In the genomic region with DNA sequence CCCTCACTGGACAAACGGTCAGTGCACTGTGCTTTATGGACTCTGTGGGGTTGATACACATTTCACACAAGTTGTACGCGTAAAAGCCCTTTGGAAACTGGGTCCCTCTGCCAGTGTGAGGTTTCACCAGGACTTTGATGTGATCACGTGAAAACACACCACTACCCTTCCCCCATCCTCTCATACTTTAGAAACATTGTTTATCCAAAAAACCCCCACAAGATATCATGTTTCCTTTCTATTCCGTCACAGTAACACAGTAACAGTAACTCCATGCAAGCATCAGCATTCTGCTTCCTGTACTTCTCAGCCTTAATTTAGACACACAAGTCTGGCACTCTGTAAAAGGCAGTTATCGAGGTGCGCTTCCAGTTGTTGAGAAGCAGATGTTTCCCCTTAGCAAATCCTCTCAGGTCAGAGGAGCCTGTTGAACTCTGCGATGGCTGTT, we compare ENCODE assay signal across 13 mouse cellular contexts. TPM values are rescaled to one million over a fixed set of nuclear protein-coding genes. Genes with fewer than 3 reads are reported as not detected.
A peak's percentile ranks its signal among the peaks of the same experiment; 100 is the strongest.
DNase-seq lines count a peak whose midpoint lies in the region; ATAC-seq lines count a peak whose summit lies in the region.
"Had no signal": no experiment of that assay in that cellular context is flagged by ENCODE, and none has a peak within 500 bp of the region (broad histone marks: within the 10 kb centered on the region; RNA-seq: fewer than 3 reads in every experiment).

No protein-coding gene starts in this region.

- 53% methylated on average over 8 of the region's 8 CpGs for WGBS in intestine, embryonic 14.5 days
- 53% methylated on average over 8 of the region's 8 CpGs for WGBS in intestine, embryonic 16.5 days
- 87% methylated on average over 8 of the region's 8 CpGs for WGBS in midbrain, embryonic 16.5 days

- no peak overlapping the region for H3K4me2 ChIP-seq in intestine, embryonic 14.5 days (ENCODE audit: low read length)
- H3K4me2 ChIP-seq in intestine, embryonic 16.5 days (ENCODE audit: low read depth, low read length): no peak overlapping the region
- no peak overlapping the region for H3K4me2 ChIP-seq in midbrain, embryonic 16.5 days (ENCODE audit: low read length)
- H3K4me2 ChIP-seq: liver, embryonic 15.5 days; neural tube, embryonic 12.5 days had no signal

- H3K4me1 ChIP-seq in intestine, embryonic 14.5 days (replicated peaks; ENCODE audit: control insufficient read depth, insufficient read depth, low read length): peaks cover 9% of the 10 kb centered on the region
- no peaks in the 10 kb centered on the region for H3K4me1 ChIP-seq in intestine, embryonic 16.5 days (ENCODE audit: control insufficient read depth, insufficient read depth, low read length)
- H3K4me1 ChIP-seq in midbrain, embryonic 16.5 days (ENCODE audit: control insufficient read depth, insufficient read depth, low read length): no peaks in the 10 kb centered on the region
- H3K4me1 ChIP-seq: neural tube, embryonic 12.5 days had no signal

- H3K9me3 ChIP-seq in intestine, embryonic 14.5 days (ENCODE audit: control insufficient read depth, low read length): no peaks in the 10 kb centered on the region
- H3K9me3 ChIP-seq in intestine, embryonic 16.5 days (ENCODE audit: control insufficient read depth, low read length): no peaks in the 10 kb centered on the region
- H3K9me3 ChIP-seq in midbrain, embryonic 16.5 days (replicated peaks; ENCODE audit: control insufficient read depth, low read length, poor library complexity, severe bottlenecking): no peaks in the 10 kb centered on the region
- H3K9me3 ChIP-seq: liver, embryonic 15.5 days; neural tube, embryonic 12.5 days had no signal

- DNase-seq in intestine, embryonic 14.5 days (ENCODE audit: low spot score): no peak
- DNase-seq in NIH3T3 (ENCODE audit: low read depth): peak; percentile 41
- DNase-seq in kidney, adult 9 months: peak; percentile 82
- peak; percentile 44 for DNase-seq in splenic B cell, adult 2 months (ENCODE audit: low read depth, low spot score)
- DNase-seq in cerebellum, postnatal 14 days: no peak
- no peak for DNase-seq in adrenal gland, adult 18-20 months (ENCODE audit: low spot score in 2 of 2)
- DNase-seq: adrenal gland, postnatal 14 days; gastrocnemius, postnatal 25 days had no signal

- no peak for ATAC-seq in intestine, embryonic 14.5 days (replicated peaks; ENCODE audit: low FRiP score, low TSS enrichment, low read depth)
- ATAC-seq in intestine, embryonic 16.5 days: no peak
- no peak for ATAC-seq in midbrain, embryonic 16.5 days

- H3K27ac ChIP-seq in intestine, embryonic 14.5 days (ENCODE audit: low read depth): 0 out of 2 replicates have a peak overlapping the region, but pooled peaks have one; percentile 11
- no peak overlapping the region for H3K27ac ChIP-seq in intestine, embryonic 16.5 days (ENCODE audit: low read length)
- no peak overlapping the region for H3K27ac ChIP-seq in midbrain, embryonic 16.5 days (ENCODE audit: low read length)
- H3K27ac ChIP-seq: liver, embryonic 15.5 days; neural tube, embryonic 12.5 days had no signal

- H3K36me3 ChIP-seq in intestine, embryonic 14.5 days (ENCODE audit: control insufficient read depth, insufficient read depth, low read length): no peaks in the 10 kb centered on the region
- no peaks in the 10 kb centered on the region for H3K36me3 ChIP-seq in intestine, embryonic 16.5 days (ENCODE audit: control insufficient read depth, insufficient read depth, low read length)
- H3K36me3 ChIP-seq in splenic B cell, adult 2 months (ENCODE audit: control insufficient read depth, insufficient read depth, low read length, poor library complexity, severe bottlenecking): no peaks in the 10 kb centered on the region
- H3K36me3 ChIP-seq in midbrain, embryonic 16.5 days (ENCODE audit: control insufficient read depth, insufficient read depth, low read length): no peaks in the 10 kb centered on the region
- H3K36me3 ChIP-seq: liver, embryonic 15.5 days; neural tube, embryonic 12.5 days had no signal

- H3K9ac ChIP-seq in intestine, embryonic 14.5 days (ENCODE audit: low read length): no peak overlapping the region
- no peak overlapping the region for H3K9ac ChIP-seq in intestine, embryonic 16.5 days (ENCODE audit: low read depth, low read length)
- H3K9ac ChIP-seq in midbrain, embryonic 16.5 days (ENCODE audit: low read depth, low read length): no peak overlapping the region
- H3K9ac ChIP-seq: liver, embryonic 15.5 days; neural tube, embryonic 12.5 days had no signal

- no peak overlapping the region for H3K4me3 ChIP-seq in intestine, embryonic 14.5 days (ENCODE audit: low read depth, low read length)
- H3K4me3 ChIP-seq in intestine, embryonic 16.5 days (ENCODE audit: low read length): no peak overlapping the region
- H3K4me3 ChIP-seq in midbrain, embryonic 16.5 days (ENCODE audit: low read depth, low read length): no peak overlapping the region
- H3K4me3 ChIP-seq: liver, embryonic 15.5 days; neural tube, embryonic 12.5 days had no signal

- H3K27me3 ChIP-seq in intestine, embryonic 14.5 days (replicated peaks; ENCODE audit: control insufficient read depth, insufficient read depth, low read length): no peaks in the 10 kb centered on the region
- no peaks in the 10 kb centered on the region for H3K27me3 ChIP-seq in intestine, embryonic 16.5 days (replicated peaks; ENCODE audit: control insufficient read depth, insufficient read depth, low read length)
- no peaks in the 10 kb centered on the region for H3K27me3 ChIP-seq in splenic B cell, adult 2 months (ENCODE audit: control insufficient read depth, insufficient read depth, low read length, poor library complexity, severe bottlenecking)
- no peaks in the 10 kb centered on the region for H3K27me3 ChIP-seq in midbrain, embryonic 16.5 days (ENCODE audit: control insufficient read depth, insufficient read depth, low read depth, low read length)
- H3K27me3 ChIP-seq: liver, embryonic 15.5 days; neural tube, embryonic 12.5 days had no signal

RNA-seq across cellular contexts. Expression of a gene that starts 12.2 kb away (rescaled TPM):
- 0.12 and 0.43 TPM in 2 replicates for polyA plus RNA-seq in intestine, embryonic 14.5 days (2014; fragmentation: Nextera tagmentation; extraction: Ambion mirVana)
- 0.33 and 0.42 TPM in 2 replicates for polyA plus RNA-seq in intestine, embryonic 16.5 days (2015; fragmentation: Nextera tagmentation; extraction: Ambion mirVana)
- total RNA-seq in adrenal gland, adult 18-20 months (2021): under 1 TPM; 0.22 to 0.23 TPM
- 0.16 TPM in 1 of 2 replicates, not detected in the other for polyA plus RNA-seq in midbrain, embryonic 16.5 days (2015; fragmentation: Nextera tagmentation; extraction: Ambion mirVana)

RNA-seq across cellular contexts. Expression of a gene that starts 21.8 kb away (rescaled TPM):
- not detected in 2 replicates for polyA plus RNA-seq in intestine, embryonic 14.5 days (2014; fragmentation: Nextera tagmentation; extraction: Ambion mirVana)
- polyA plus RNA-seq in intestine, embryonic 16.5 days (2015; fragmentation: Nextera tagmentation; extraction: Ambion mirVana): not detected in 2 replicates
- total RNA-seq in adrenal gland, adult 18-20 months (2021): under 1 TPM in 1 of 2 experiments, not detected in 1; 0.32 TPM
- not detected in 2 replicates for polyA plus RNA-seq in midbrain, embryonic 16.5 days (2015; fragmentation: Nextera tagmentation; extraction: Ambion mirVana)
- total RNA-seq: adrenal gland, postnatal 14 days; common myeloid progenitor, adult 5-6 weeks had no signal
- polyA plus RNA-seq: liver, embryonic 15.5 days; neural tube, embryonic 12.5 days had no signal

Comparison
In these comparisons a context has a peak if more than half of its experiments do, and no peak if none do; other contexts are left out.
1. DNase-seq: peak in NIH3T3 (single experiment), kidney, adult 9 months (single experiment) and splenic B cell, adult 2 months (single experiment); none in intestine, embryonic 14.5 days (single experiment), cerebellum, postnatal 14 days (0 of 2) and adrenal gland, adult 18-20 months (0 of 2).